Mouse (Mus musculus): ENCODE measurements around the gene Azin2. TPM values are rescaled to one million over a fixed set of nuclear protein-coding genes. Genes with fewer than 3 reads are reported as not detected.

Azin2 gene
- polyA plus RNA-seq, 1 experiment from 2014 or later = 14.9 TPM

DNA sequence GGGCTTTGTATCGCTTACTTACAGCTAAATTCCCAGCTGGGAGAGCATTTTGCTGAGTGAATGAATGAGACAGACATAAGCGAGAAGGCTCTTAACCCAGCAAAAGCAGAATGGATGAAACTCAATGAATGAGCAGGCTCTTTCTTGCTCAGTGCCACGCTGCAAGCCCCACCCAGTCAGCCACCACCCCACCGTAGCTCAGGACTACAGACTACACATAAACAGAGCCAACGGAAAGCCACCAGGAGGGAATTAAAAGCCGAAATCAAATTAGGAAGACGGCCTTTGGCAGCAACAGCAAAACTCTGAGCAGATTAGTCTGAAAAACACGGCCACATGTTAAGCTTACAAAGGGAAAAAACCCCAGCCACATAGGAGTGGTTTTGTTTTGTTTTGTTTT lies 3.4 kb downstream of the Azin2 start:
- Histone ChIP-seq H3K27me3 (ENCODE audit: control insufficient read depth, insufficient read depth, low read length) (no peaks in the 10 kb centered on the region), H3K9me3 (ENCODE audit: control insufficient read depth, low read length) (no peaks in the 10 kb centered on the region), H3K4me1 (ENCODE audit: control insufficient read depth, insufficient read depth, low read length) (peaks cover 7% of the 10 kb centered on the region), H3K36me3 (ENCODE audit: control insufficient read depth, insufficient read depth, low read length) (no peaks in the 10 kb centered on the region), H3K4me2 (ENCODE audit: low read depth, severe bottlenecking) (no peak overlapping the region), H3K4me3 (ENCODE audit: low read depth, low read length) (no peak overlapping the region), H3K9ac (ENCODE audit: low read length) (no peak overlapping the region), H3K27ac (replicated peaks; ENCODE audit: low read depth, low read length) (no peak overlapping the region)
- ATAC-seq (ENCODE audit: insufficient number of reproducible peaks, low FRiP score, low TSS enrichment, low read depth) = no peak
- 60% methylated on average over 8 of the region's 8 CpGs for WGBS
- no peak for DNase-seq (ENCODE audit: low spot score)

GRCm38 (mm10) chr4:128958156-128958555 lies 4.1 kb downstream of the Azin2 start:
- H3K27me3 ChIP-seq (ENCODE audit: control insufficient read depth, insufficient read depth, low read length) = no peaks in the 10 kb centered on the region
- 90% methylated on average over 11 of the region's 11 CpGs for WGBS
- no peak overlapping the region for H3K27ac ChIP-seq (replicated peaks; ENCODE audit: low read depth, low read length)
- DNase-seq (ENCODE audit: low spot score) = no peak
- no peak overlapping the region for H3K4me2 ChIP-seq (ENCODE audit: low read depth, severe bottlenecking)
- H3K4me3 ChIP-seq (ENCODE audit: low read depth, low read length) = no peak overlapping the region
- ATAC-seq (ENCODE audit: insufficient number of reproducible peaks, low FRiP score, low TSS enrichment, low read depth) = no peak
- H3K9ac ChIP-seq (ENCODE audit: low read length) = no peak overlapping the region
- H3K36me3 ChIP-seq (ENCODE audit: control insufficient read depth, insufficient read depth, low read length) = no peaks in the 10 kb centered on the region
- H3K9me3 ChIP-seq (ENCODE audit: control insufficient read depth, low read length) = no peaks in the 10 kb centered on the region
- peaks cover 7% of the 10 kb centered on the region for H3K4me1 ChIP-seq (ENCODE audit: control insufficient read depth, insufficient read depth, low read length)

DNA sequence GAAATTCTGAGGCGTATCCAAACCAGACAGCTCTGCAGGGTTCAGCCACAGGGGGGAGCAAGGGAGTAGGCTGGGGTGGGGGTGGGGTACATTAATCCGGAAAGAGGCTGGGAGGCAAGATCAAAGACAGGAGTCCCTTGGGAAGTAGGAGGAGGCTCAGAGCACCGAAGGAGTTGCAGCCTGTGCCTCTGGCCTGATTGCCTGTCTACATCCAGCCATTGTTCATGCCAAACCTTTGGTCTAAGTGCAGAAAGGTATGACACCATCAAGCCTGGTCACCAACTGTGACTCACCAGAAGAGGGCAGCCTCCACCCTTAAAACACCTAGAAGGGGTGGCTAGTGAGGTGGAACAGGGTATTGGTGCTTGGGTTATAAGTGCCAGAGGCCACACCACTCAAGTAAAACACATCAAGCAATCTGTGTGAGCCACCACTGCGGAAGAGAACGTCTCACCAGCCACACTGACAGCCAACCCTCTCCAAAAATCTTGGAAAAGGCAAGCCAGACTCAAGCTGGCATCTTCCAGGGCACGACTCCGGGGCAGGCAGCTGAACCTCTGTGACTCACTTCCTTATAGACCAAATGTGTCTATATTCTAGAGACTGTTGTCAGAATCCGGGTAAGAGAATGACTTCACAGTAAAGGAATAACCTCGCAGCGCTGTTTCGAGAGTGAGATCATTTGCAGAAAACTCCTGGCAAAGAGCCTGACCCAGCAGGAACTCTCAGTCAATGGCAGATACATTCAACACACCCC lies 4.9 kb downstream of the Azin2 start:
- no peaks in the 10 kb centered on the region for H3K9me3 ChIP-seq (ENCODE audit: control insufficient read depth, low read length)
- WGBS = 49% methylated on average over 11 of the region's 11 CpGs
- no peak overlapping the region for H3K27ac ChIP-seq (replicated peaks; ENCODE audit: low read depth, low read length)
- no peaks in the 10 kb centered on the region for H3K27me3 ChIP-seq (ENCODE audit: control insufficient read depth, insufficient read depth, low read length)
- no peaks in the 10 kb centered on the region for H3K36me3 ChIP-seq (ENCODE audit: control insufficient read depth, insufficient read depth, low read length)
- H3K4me3 ChIP-seq (ENCODE audit: low read depth, low read length) = no peak overlapping the region
- DNase-seq (ENCODE audit: low spot score) (peak; percentile 67), ATAC-seq (ENCODE audit: insufficient number of reproducible peaks, low FRiP score, low TSS enrichment, low read depth) (no peak; the same call in 1 of the 2 replicates)
- H3K4me2 ChIP-seq (ENCODE audit: low read depth, severe bottlenecking) = no peak overlapping the region
- H3K9ac ChIP-seq (ENCODE audit: low read length) = no peak overlapping the region
- peaks cover 7% of the 10 kb centered on the region for H3K4me1 ChIP-seq (ENCODE audit: control insufficient read depth, insufficient read depth, low read length)

DNA sequence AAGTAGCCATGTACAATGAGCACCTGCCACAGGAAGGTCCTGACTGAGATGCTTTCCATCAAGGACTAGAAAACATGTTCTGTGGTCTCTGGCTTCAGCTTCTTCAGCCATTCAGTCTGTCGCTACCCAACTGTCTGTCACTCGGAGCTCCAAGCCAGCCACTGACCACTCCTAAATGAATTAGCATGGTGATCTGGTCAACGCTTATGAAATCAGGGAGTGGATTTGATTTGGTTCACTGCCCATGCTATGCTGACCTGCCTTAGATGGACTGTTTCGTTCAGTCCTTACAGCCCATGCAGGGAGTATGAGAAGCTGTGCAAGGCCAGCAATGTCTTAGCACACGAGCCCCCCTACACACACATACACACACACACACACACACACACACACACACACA lies 8.4 kb downstream of the Azin2 start:
- no peaks in the 10 kb centered on the region for H3K4me1 ChIP-seq (ENCODE audit: control insufficient read depth, insufficient read depth, low read length)
- ATAC-seq (ENCODE audit: insufficient number of reproducible peaks, low FRiP score, low TSS enrichment, low read depth) = no peak
- DNase-seq (ENCODE audit: low spot score) = no peak
- no peaks in the 10 kb centered on the region for H3K27me3 ChIP-seq (ENCODE audit: control insufficient read depth, insufficient read depth, low read length)
- H3K9ac ChIP-seq (ENCODE audit: low read length) = no peak overlapping the region
- H3K4me3 ChIP-seq (ENCODE audit: low read depth, low read length) = no peak overlapping the region
- H3K27ac ChIP-seq (replicated peaks; ENCODE audit: low read depth, low read length) = no peak overlapping the region
- no peak overlapping the region for H3K4me2 ChIP-seq (ENCODE audit: low read depth, severe bottlenecking)
- H3K36me3 ChIP-seq (ENCODE audit: control insufficient read depth, insufficient read depth, low read length) = no peaks in the 10 kb centered on the region
- WGBS = 86% methylated on average over 5 of the region's 5 CpGs
- no peaks in the 10 kb centered on the region for H3K9me3 ChIP-seq (ENCODE audit: control insufficient read depth, low read length)

DNA sequence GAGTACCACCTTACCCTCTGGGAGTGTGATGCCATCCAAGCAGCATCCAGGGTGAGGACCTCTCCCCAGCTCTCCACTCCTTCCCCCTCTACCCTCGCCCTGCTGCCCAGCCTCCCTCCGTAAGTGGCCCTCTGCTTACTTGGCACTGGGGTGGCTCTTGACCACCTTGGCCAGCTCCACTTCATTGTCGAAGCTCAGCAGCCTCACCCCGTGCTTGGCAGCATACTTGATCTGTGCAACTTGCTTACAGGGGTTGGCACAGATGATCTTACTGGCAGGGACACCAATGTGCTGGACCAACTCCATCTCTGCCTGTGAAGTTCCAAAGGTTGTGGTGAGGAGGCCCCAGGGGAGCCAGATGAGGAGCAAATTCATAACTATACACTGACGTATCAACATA lies 11.8 kb downstream of the Azin2 start:
- Histone ChIP-seq H3K27me3 (ENCODE audit: control insufficient read depth, insufficient read depth, low read length) (no peaks in the 10 kb centered on the region), H3K4me3 (ENCODE audit: low read depth, low read length) (no peak overlapping the region), H3K36me3 (ENCODE audit: control insufficient read depth, insufficient read depth, low read length) (no peaks in the 10 kb centered on the region), H3K9me3 (ENCODE audit: control insufficient read depth, low read length) (no peaks in the 10 kb centered on the region), H3K4me1 (ENCODE audit: control insufficient read depth, insufficient read depth, low read length) (no peaks in the 10 kb centered on the region), H3K27ac (replicated peaks; ENCODE audit: low read depth, low read length) (no peak overlapping the region), H3K4me2 (ENCODE audit: low read depth, severe bottlenecking) (no peak overlapping the region), H3K9ac (ENCODE audit: low read length) (no peak overlapping the region)
- DNase-seq (ENCODE audit: low spot score) (no peak), ATAC-seq (ENCODE audit: insufficient number of reproducible peaks, low FRiP score, low TSS enrichment, low read depth) (no peak)
- 88% methylated on average over 5 of the region's 5 CpGs for WGBS

GRCm38 (mm10) chr4:128949470-128950005 lies 12.7 kb downstream of the Azin2 start:
- no peak overlapping the region for H3K4me2 ChIP-seq (ENCODE audit: low read depth, severe bottlenecking)
- no peak overlapping the region for H3K9ac ChIP-seq (ENCODE audit: low read length)
- no peak overlapping the region for H3K27ac ChIP-seq (replicated peaks; ENCODE audit: low read depth, low read length)
- WGBS = 32% methylated on average over 15 of the region's 15 CpGs
- DNase-seq (ENCODE audit: low spot score) (no peak), ATAC-seq (ENCODE audit: insufficient number of reproducible peaks, low FRiP score, low TSS enrichment, low read depth) (no peak)
- H3K4me1 ChIP-seq (ENCODE audit: control insufficient read depth, insufficient read depth, low read length) = no peaks in the 10 kb centered on the region
- H3K4me3 ChIP-seq (ENCODE audit: low read depth, low read length) = no peak overlapping the region
- H3K9me3 ChIP-seq (ENCODE audit: control insufficient read depth, low read length) = no peaks in the 10 kb centered on the region
- no peaks in the 10 kb centered on the region for H3K27me3 ChIP-seq (ENCODE audit: control insufficient read depth, insufficient read depth, low read length)
- no peaks in the 10 kb centered on the region for H3K36me3 ChIP-seq (ENCODE audit: control insufficient read depth, insufficient read depth, low read length)

DNA sequence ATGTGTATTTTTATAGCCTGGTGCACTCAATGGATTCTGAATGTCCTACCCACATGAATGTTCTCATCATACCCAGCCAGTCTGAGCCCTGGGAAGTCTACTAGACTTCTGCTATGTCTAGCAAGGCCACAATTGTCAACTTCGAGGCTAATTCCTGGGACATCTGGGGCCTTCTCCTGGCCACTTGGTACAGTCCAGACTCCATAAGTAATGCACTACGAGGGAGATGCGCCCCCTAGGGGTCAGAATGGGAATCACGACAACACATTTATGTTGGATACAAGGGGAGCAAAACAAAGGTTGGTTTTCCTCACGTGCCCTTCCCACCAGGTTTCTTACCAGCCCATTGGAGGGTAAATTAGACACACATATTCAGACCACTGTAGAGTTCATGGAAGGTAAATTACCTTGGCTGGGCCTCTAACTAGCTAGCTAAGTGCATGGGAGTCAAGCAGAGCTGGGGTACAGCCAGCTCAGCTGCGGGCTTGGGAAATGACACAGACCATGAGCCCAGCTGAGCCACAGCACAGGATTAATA lies 14.0 kb downstream of the Azin2 start:
- ATAC-seq (ENCODE audit: insufficient number of reproducible peaks, low FRiP score, low TSS enrichment, low read depth) (no peak), DNase-seq (ENCODE audit: low spot score) (peak; percentile 74)
- WGBS = 27% methylated on average over 6 of the region's 6 CpGs

DNA sequence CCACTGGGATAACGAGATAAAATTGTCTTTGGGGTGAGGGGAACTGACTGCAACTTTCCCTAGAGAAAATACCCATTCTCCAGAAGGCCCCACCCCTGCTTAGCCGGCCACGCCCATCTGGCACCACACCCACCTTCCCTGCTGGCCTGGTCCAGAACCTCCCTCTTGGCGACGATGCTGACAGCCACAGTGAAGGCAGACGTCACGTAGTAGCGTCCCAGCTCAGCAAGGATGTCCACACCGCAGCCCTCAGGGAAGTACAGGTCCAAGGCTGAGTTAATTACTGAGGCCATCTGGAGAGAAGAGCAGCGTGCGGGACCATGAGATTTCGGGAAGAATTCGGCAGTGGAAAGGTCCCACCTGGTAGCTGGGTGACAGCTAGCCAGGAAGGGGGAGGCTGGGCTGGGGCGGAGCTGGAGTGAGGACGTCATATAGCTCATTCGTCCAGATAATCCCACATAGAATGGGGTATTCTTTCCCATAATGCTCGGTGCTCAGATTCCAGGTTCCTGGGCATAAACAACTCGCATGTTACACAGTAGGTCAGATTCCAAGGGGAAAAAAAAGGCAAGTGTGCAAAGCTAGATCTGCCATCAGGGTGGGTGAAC lies 14.8 kb downstream of the Azin2 start:
- ATAC-seq (ENCODE audit: insufficient number of reproducible peaks, low FRiP score, low TSS enrichment, low read depth) (no peak), DNase-seq (ENCODE audit: low spot score) (no peak)
- Histone ChIP-seq H3K4me2 (ENCODE audit: low read depth, severe bottlenecking) (no peak overlapping the region), H3K36me3 (ENCODE audit: control insufficient read depth, insufficient read depth, low read length) (no peaks in the 10 kb centered on the region), H3K27ac (replicated peaks; ENCODE audit: low read depth, low read length) (no peak overlapping the region), H3K9ac (ENCODE audit: low read length) (no peak overlapping the region), H3K4me3 (ENCODE audit: low read depth, low read length) (no peak overlapping the region), H3K9me3 (ENCODE audit: control insufficient read depth, low read length) (no peaks in the 10 kb centered on the region), H3K27me3 (ENCODE audit: control insufficient read depth, insufficient read depth, low read length) (no peaks in the 10 kb centered on the region), H3K4me1 (ENCODE audit: control insufficient read depth, insufficient read depth, low read length) (no peaks in the 10 kb centered on the region)
- 15% methylated on average over 18 of the region's 18 CpGs for WGBS

More for the DNA sequence above, 14.0 kb downstream of the Azin2 start:
- no peaks in the 10 kb centered on the region for H3K4me1 ChIP-seq (ENCODE audit: control insufficient read depth, insufficient read depth, low read length)
- no peak overlapping the region for H3K27ac ChIP-seq (replicated peaks; ENCODE audit: low read depth, low read length)
- H3K36me3 ChIP-seq (ENCODE audit: control insufficient read depth, insufficient read depth, low read length) = no peaks in the 10 kb centered on the region
- H3K4me2 ChIP-seq (ENCODE audit: low read depth, severe bottlenecking) = no peak overlapping the region
- H3K27me3 ChIP-seq (ENCODE audit: control insufficient read depth, insufficient read depth, low read length) = no peaks in the 10 kb centered on the region
- H3K9me3 ChIP-seq (ENCODE audit: control insufficient read depth, low read length) = no peaks in the 10 kb centered on the region
- H3K4me3 ChIP-seq (ENCODE audit: low read depth, low read length) = no peak overlapping the region
- H3K9ac ChIP-seq (ENCODE audit: low read length) = no peak overlapping the region

All from limb, embryonic 11.5 days (tissue).